Mouse (Mus musculus): ENCODE measurements around the gene Papolb. TPM values are rescaled to one million over a fixed set of nuclear protein-coding genes. Genes with fewer than 3 reads are reported as not detected.

Gene Papolb
- total and polyA plus RNA-seq, 3 experiments = not detected

DNA sequence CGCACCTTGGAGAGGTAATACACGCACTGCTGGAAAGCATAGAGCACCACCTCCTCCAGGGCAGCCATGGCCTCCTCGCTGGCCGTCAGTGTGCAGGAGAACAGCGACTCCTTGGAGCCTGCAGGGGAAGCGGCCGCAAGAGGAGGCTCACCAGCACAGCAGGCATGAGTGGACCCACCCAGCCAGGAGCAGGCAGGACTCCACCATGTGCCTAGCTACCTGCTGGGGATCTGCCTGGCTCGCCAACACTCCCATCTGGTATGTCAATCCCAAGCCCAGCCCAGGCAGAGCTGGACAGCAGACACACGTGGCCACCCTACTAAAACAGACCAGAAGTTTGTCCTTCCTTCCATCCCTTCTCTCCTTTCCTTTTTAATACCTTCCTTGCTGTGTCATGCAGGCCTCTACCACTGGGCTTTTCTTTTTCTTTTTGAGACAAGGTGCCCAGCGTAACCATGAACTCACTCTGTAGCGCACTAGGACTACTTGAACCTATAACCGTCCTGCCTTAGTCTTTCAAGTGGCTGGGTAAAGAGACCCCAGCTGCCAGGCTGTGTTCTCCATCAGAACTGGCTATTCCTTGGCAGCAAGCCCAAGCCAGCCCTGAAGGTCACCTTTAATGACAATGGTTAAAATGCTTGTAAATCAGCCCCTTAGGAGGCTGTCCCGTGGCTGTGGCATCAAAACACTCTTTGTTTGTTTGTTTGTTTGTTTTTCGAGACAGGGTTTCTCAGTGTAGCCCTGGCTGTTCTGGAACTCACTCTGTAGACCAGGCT is 34.4 kb downstream of the Papolb start:
- dilution Hi-C loops (cut with MboI; ENCODE audit: extremely low pct_ligation_motif_present, extremely low pct_unique_long_range_greater_than_20kb, low sequenced_read_pairs) (no loop called here), in situ Hi-C loops (cut with MboI; ENCODE audit: low pct_ligation_motif_present, low pct_unique_long_range_greater_than_20kb, low sequenced_read_pairs) (no loop called here)
- Histone ChIP-seq H3K9ac (ENCODE audit: insufficient read depth, low read depth) (no peak overlapping the region), H3K27me3 (replicated peaks) (peaks cover 85% of the 10 kb centered on the region), H3K4me2 (ENCODE audit: insufficient read depth, low read depth, poor library complexity, severe bottlenecking) (no peak overlapping the region), H3K27ac (ENCODE audit: insufficient read depth, low read depth) (no peak overlapping the region), H3K4me1 (ENCODE audit: control insufficient read depth in 1 of 2, insufficient read depth in 2 of 2) (no peaks in the 10 kb centered on the region), H3K9me3 (replicated peaks; ENCODE audit: low read length) (no peaks in the 10 kb centered on the region), H3K79me2 (replicated peaks; ENCODE audit: control insufficient read depth, extremely low read depth, insufficient read depth, poor library complexity, severe bottlenecking) (no peaks in the 10 kb centered on the region), H3K4me3 (replicated peaks in 1 of 3; ENCODE audit: low read depth in 2 of 3, low read length in 2 of 3, poor library complexity in 1 of 3) (no peak overlapping the region), H3K36me3 (replicated peaks in 1 of 2; ENCODE audit: control insufficient read depth in 1 of 2, insufficient read depth in 1 of 2, low read length in 1 of 2) (no peaks in the 10 kb centered on the region)
- no peak for DNase-seq (ENCODE audit: extremely low read depth)
- TF ChIP-seq E2F4 (IDR thresholded peaks at IDR 0.05; ENCODE audit: insufficient replicate concordance, low read depth, low read length) = no peak
- no peak for TF ChIP-seq NRF1 (IDR thresholded peaks at IDR 0.05; ENCODE audit: low read depth, low read length)
- no peak for TF ChIP-seq TCF12 (IDR thresholded peaks at IDR 0.05; ENCODE audit: low read depth, low read length)
- TF ChIP-seq POLR2AphosphoS2 (IDR thresholded peaks at IDR 0.05; ENCODE audit: low read depth, low read length) = no peak
- TF ChIP-seq MAZ (IDR thresholded peaks at IDR 0.05; ENCODE audit: low read depth, low read length) = no peak
- TF ChIP-seq GABPA (IDR thresholded peaks at IDR 0.05; ENCODE audit: insufficient replicate concordance, low read depth, low read length) = no peak
- no peak for TF ChIP-seq TBP (conservative IDR thresholded peaks at IDR 0.05; ENCODE audit: low read depth, low read length)
- no peak for TF ChIP-seq MYC (IDR thresholded peaks at IDR 0.05; ENCODE audit: low read depth, low read length)
- no peak for TF ChIP-seq MXI1 (IDR thresholded peaks at IDR 0.05; ENCODE audit: low read depth, low read length)
- TF ChIP-seq JUN (IDR thresholded peaks at IDR 0.05; ENCODE audit: insufficient read depth, low read depth, low read length) = no peak
- no peak for TF ChIP-seq USF2 (conservative IDR thresholded peaks at IDR 0.05; ENCODE audit: low read depth, low read length)
- TF ChIP-seq MEF2A (IDR thresholded peaks at IDR 0.05; ENCODE audit: borderline replicate concordance, low read depth, low read length) = no peak
- no peak for TF ChIP-seq JUND (conservative IDR thresholded peaks at IDR 0.05; ENCODE audit: low read depth, low read length)
- TF ChIP-seq ETS1 (conservative IDR thresholded peaks at IDR 0.05; ENCODE audit: low read depth, low read length) = no peak
- TF ChIP-seq UBTF (IDR thresholded peaks at IDR 0.05; ENCODE audit: low read depth, low read length) = no peak
- no peak for TF ChIP-seq USF1 (IDR thresholded peaks at IDR 0.05; ENCODE audit: low read depth, low read length)
- no peak for TF ChIP-seq ELF1 (IDR thresholded peaks at IDR 0.05; ENCODE audit: low read depth, low read length)
- no peak for TF ChIP-seq CHD1 (IDR thresholded peaks at IDR 0.05; ENCODE audit: low read depth, low read length)
- TF ChIP-seq SIN3A (IDR thresholded peaks at IDR 0.05; ENCODE audit: low read length) = no peak
- no peak for TF ChIP-seq IRF4 (IDR thresholded peaks at IDR 0.05; ENCODE audit: low read depth, low read length)

Measured in CH12.LX (cell line).